Mouse (Mus musculus): ENCODE measurements at regions not wholly inside any gene's neighbourhood (a gene's known extent, or its start where the extent isn't known, plus 50 kb on each side); places are given as distances from the start of the nearest gene placed in this dataset.
"Not testable (repeated sequence)": the region's sequence is repeated elsewhere in the genome, so short reads cannot be mapped to it uniquely, and the experiment has no call there.

- no peak for DNase-seq
Observed at GRCm38 (mm10) chr2:63706643-63707042, 391.2 kb downstream of the Fign start.

GRCm38 (mm10) chr2:63706183-63706582 is 391.7 kb downstream of the Fign start:
- DNase-seq, result no peak

DNA sequence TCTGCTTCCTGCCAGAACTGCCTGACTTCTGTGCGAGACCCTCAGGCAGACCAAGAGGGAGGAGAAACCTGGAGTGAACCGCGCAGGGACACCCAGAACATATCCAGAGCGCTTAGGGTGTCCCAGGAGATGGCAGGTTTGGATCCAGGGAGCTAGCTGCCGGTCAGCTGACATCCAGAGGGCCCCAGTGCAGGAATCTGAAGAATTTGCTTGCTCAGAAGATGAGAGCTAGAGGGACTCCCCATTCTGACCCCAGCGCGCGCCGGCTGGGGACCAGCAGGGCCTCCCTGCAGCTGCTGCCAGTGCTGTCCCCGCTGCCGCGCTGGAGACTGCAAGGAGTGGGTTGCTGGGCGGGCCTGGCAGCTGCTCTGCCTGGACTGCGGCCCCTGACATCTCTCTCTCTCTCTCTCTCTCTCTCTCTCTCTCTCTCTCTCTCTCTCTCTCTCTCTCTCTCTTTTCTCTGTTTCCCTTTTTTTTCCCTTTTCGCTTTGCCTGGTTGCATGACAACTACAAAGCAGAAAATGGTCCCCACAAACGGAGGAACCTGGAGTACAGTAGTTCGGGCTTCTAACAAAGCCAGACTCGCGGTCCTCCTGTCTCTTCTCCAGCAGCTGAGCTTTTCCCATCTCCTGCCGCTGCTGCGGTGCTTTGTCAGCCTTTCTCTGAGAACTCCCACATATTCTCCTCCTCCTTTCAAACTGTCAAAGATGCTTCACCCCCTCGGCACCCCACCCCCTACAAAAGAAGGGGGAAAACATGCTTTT is 395.3 kb downstream of the Fign start:
- DNase-seq, result peak; percentile 58

- DNase-seq, result peak; percentile 2
Observed at GRCm38 (mm10) chr2:63701861-63702260, 396.0 kb downstream of the Fign start.

- peak; percentile 46 for DNase-seq
Observed at GRCm38 (mm10) chr2:63700255-63700654, 397.6 kb downstream of the Fign start.

DNA sequence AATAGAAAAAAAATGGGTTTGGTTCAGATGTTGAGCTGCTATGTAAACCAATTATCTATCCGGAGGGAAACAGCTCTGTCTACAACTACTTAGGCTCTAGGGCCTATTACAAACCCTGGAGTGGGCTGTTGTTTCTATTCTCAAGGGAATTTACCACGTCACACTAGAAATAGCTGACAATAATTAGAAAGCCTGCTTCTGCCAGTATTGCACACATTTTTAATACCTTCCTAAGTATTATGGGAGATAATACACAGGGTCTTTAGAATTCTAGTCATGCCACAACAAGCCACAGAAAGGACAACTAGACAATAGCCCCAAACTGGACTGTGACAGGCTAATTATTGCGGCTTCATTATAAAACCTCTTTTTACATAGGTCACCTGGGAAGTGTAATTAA is 428.1 kb downstream of the Fign start:
- no peak for DNase-seq

DNA sequence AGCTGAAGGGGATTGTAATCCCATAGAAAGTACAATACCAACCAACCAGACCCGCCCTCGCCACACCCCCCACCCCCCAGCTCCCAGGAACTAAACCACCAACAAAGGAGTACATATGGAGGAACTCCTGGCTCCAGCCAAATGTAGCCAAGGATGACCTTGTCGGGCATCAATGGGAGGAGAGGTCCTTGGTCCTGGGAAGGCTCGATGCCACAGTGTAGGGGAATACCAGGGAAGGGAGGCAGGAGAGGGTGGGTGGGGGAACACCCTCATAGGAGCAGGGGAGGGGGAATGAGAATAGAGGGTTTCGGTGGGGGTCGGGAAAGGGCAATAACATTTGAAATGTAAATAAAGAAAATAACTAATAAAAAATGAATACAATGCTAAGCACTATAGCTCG is 429.1 kb downstream of the Fign start:
- DNase-seq, result no peak

GRCm38 (mm10) chr2:63659947-63660346 is 437.9 kb downstream of the Fign start:
- not testable (repeated sequence) for DNase-seq
